Mouse (Mus musculus): ENCODE results near the gene Nsmce1.

Gene Nsmce1

GRCm38 (mm10) chr7:125489636-125490035, 1.8 kb downstream of the Nsmce1 start:
- DNase-seq (ENCODE audit: low read depth): no peak

- no peak for DNase-seq (ENCODE audit: low read depth)
Observed at GRCm38 (mm10) chr7:125488706-125489105, 2.7 kb downstream of the Nsmce1 start.

GRCm38 (mm10) chr7:125487126-125487525, 4.3 kb downstream of the Nsmce1 start:
- DNase-seq (ENCODE audit: low read depth): no peak

- no peak for DNase-seq (ENCODE audit: low read depth)
Observed at GRCm38 (mm10) chr7:125486121-125486630, 5.2 kb downstream of the Nsmce1 start.

GRCm38 (mm10) chr7:125484791-125485190, 6.6 kb downstream of the Nsmce1 start:
- DNase-seq (ENCODE audit: low read depth): no peak

GRCm38 (mm10) chr7:125482886-125483285, 8.5 kb downstream of the Nsmce1 start:
- no peak for DNase-seq (ENCODE audit: low read depth)

GRCm38 (mm10) chr7:125482339-125482738, 9.1 kb downstream of the Nsmce1 start:
- DNase-seq (ENCODE audit: low read depth): no peak

- no peak for DNase-seq (ENCODE audit: low read depth)
Observed at GRCm38 (mm10) chr7:125480518-125480917, 10.9 kb downstream of the Nsmce1 start.

GRCm38 (mm10) chr7:125478391-125478984, 12.9 kb downstream of the Nsmce1 start:
- no peak for DNase-seq (ENCODE audit: low read depth)

- no peak for DNase-seq (ENCODE audit: low read depth)
Observed at GRCm38 (mm10) chr7:125475601-125476251, 15.7 kb downstream of the Nsmce1 start.

GRCm38 (mm10) chr7:125474535-125474934, 16.9 kb downstream of the Nsmce1 start:
- no peak for DNase-seq (ENCODE audit: low read depth)

GRCm38 (mm10) chr7:125471991-125472741, 19.2 kb downstream of the Nsmce1 start:
- no peak for DNase-seq (ENCODE audit: low read depth)

GRCm38 (mm10) chr7:125470901-125471300, 20.5 kb downstream of the Nsmce1 start:
- no peak for DNase-seq (ENCODE audit: low read depth)

- DNase-seq (ENCODE audit: low read depth): peak; percentile 54
Observed at GRCm38 (mm10) chr7:125469937-125470336, 21.5 kb downstream of the Nsmce1 start.

- no peak for DNase-seq (ENCODE audit: low read depth)
Observed at GRCm38 (mm10) chr7:125462200-125462599, 29.2 kb downstream of the Nsmce1 start.

- DNase-seq (ENCODE audit: low read depth): no peak
Observed at GRCm38 (mm10) chr7:125453671-125454070, 37.7 kb downstream of the Nsmce1 start.

- no peak for DNase-seq (ENCODE audit: low read depth)
Observed at GRCm38 (mm10) chr7:125451078-125451477, 40.3 kb downstream of the Nsmce1 start.

- DNase-seq (ENCODE audit: low read depth): no peak
Observed at GRCm38 (mm10) chr7:125450678-125451077, 40.7 kb downstream of the Nsmce1 start.

- peak; percentile 90 for DNase-seq (ENCODE audit: low read depth)
Observed at GRCm38 (mm10) chr7:125444464-125445401, 46.7 kb downstream of the Nsmce1 start, which contains the start of gene Kdm8. Gene Kdm8, plus strand, starts transcription at chr7:125444676.

- no peak for DNase-seq (ENCODE audit: low read depth)
Observed at GRCm38 (mm10) chr7:125444076-125444463, 47.3 kb downstream of the Nsmce1 start.

GRCm38 (mm10) chr7:125442323-125442722, 49.1 kb downstream of the Nsmce1 start:
- no peak for DNase-seq (ENCODE audit: low read depth)

Data from fibroblast of lung, adult 2 months (primary cell).